ENCODE assay signal across 12 mouse cellular contexts in the genomic region with DNA sequence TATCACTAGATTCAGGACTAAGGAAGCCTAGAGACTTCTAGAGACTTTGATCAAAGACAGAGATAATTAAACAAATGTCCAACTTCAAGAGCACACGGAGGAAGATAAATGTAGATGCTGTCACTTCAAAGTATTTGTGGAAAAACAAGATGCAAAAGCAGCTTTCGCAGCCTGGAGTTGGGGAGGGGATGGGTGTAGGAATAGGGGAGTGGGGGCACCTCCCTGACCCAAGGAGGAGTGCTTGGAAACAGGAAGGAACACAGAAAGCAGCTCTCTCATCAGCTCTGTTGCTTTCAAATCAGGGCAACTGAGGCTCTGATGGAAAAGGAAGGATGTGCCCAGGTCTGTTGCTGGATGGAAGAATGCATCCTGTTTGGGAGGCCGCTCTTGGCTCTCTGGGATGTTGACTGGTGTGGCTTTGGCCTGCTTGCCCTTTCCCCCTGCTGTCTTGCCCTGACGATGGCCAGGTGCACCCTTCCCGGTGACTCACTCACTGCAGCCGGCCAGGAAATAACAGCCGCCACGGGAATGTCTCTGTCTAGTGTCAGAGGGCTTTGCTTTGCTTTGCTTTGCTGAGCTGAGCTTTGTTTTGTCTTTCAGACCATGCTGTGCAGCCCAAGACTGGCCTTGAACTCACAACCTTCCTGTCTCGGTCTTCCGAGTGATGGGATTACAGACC. TPM values are rescaled to one million over a fixed set of nuclear protein-coding genes. Genes with fewer than 3 reads are reported as not detected.
DNase-seq lines count a peak whose midpoint lies in the region; ATAC-seq lines count a peak whose summit lies in the region.
"Had no signal": no experiment of that assay in that cellular context is flagged by ENCODE, and none has a peak within 500 bp of the region (broad histone marks: within the 10 kb centered on the region; RNA-seq: fewer than 3 reads in every experiment).

No protein-coding gene starts in this region.

- H3K9ac ChIP-seq in hindbrain, embryonic 15.5 days, result no peak overlapping the region
- no peak overlapping the region for H3K9ac ChIP-seq in hindbrain, embryonic 12.5 days
- no peak overlapping the region for H3K9ac ChIP-seq in heart, embryonic 16.5 days (ENCODE audit: low read length)
- H3K9ac ChIP-seq: forebrain, embryonic 13.5 days; limb, embryonic 15.5 days had no signal

- no peak overlapping the region for H3K4me3 ChIP-seq in hindbrain, embryonic 15.5 days
- H3K4me3 ChIP-seq in hindbrain, embryonic 12.5 days, result no peak overlapping the region
- H3K4me3 ChIP-seq in heart, embryonic 16.5 days (ENCODE audit: low read length), result no peak overlapping the region
- H3K4me3 ChIP-seq: forebrain, embryonic 13.5 days; limb, embryonic 15.5 days had no signal

- H3K9me3 ChIP-seq in hindbrain, embryonic 15.5 days, result no peaks in the 10 kb centered on the region
- H3K9me3 ChIP-seq in hindbrain, embryonic 12.5 days (replicated peaks), result no peaks in the 10 kb centered on the region
- H3K9me3 ChIP-seq in heart, embryonic 16.5 days (replicated peaks; ENCODE audit: control insufficient read depth, low read length), result no peaks in the 10 kb centered on the region
- H3K9me3 ChIP-seq: forebrain, embryonic 13.5 days; limb, embryonic 15.5 days had no signal

- peak; percentile 40 for DNase-seq in ovary, adult 18-20 months (ENCODE audit: low spot score)
- DNase-seq in ovary, postnatal 10 days (ENCODE audit: low spot score), result no peak
- peak; percentile 64 for DNase-seq in yolk sac, embryonic 10.5 days (ENCODE audit: low spot score)
- no peak for DNase-seq in c-Kit-positive CD71-positive TER-119-positive erythroid progenitor cells, embryonic 14.5 days (ENCODE audit: low spot score)
- DNase-seq: cerebellum, postnatal 14 days; spleen, adult 18-20 months had no signal

- WGBS in hindbrain, embryonic 15.5 days, result 56% methylated on average over 10 of the region's 10 CpGs
- WGBS in hindbrain, embryonic 12.5 days, result 53% methylated on average over 10 of the region's 10 CpGs
- 43% methylated on average over 10 of the region's 10 CpGs for WGBS in heart, embryonic 16.5 days

- no peaks in the 10 kb centered on the region for H3K36me3 ChIP-seq in hindbrain, embryonic 15.5 days
- no peaks in the 10 kb centered on the region for H3K36me3 ChIP-seq in hindbrain, embryonic 12.5 days
- no peaks in the 10 kb centered on the region for H3K36me3 ChIP-seq in heart, embryonic 16.5 days (ENCODE audit: control insufficient read depth, insufficient read depth)
- H3K36me3 ChIP-seq: limb, embryonic 15.5 days had no signal

- H3K27ac ChIP-seq in hindbrain, embryonic 15.5 days (replicated peaks), result peak overlapping the region; percentile 42
- no peak overlapping the region for H3K27ac ChIP-seq in hindbrain, embryonic 12.5 days
- H3K27ac ChIP-seq in heart, embryonic 16.5 days (ENCODE audit: low read length), result peak overlapping the region; percentile 74
- H3K27ac ChIP-seq: forebrain, embryonic 13.5 days; limb, embryonic 15.5 days had no signal

- H3K4me2 ChIP-seq in hindbrain, embryonic 15.5 days, result no peak overlapping the region
- H3K4me2 ChIP-seq in hindbrain, embryonic 12.5 days (replicated peaks), result no peak overlapping the region
- 0 out of 2 replicates have a peak overlapping the region, but pooled peaks have one; percentile 3 for H3K4me2 ChIP-seq in heart, embryonic 16.5 days (ENCODE audit: low read depth, low read length)
- H3K4me2 ChIP-seq: forebrain, embryonic 13.5 days; limb, embryonic 15.5 days had no signal

- H3K4me1 ChIP-seq in hindbrain, embryonic 15.5 days (replicated peaks), result peaks cover 21% of the 10 kb centered on the region
- peaks cover 12% of the 10 kb centered on the region for H3K4me1 ChIP-seq in hindbrain, embryonic 12.5 days
- H3K4me1 ChIP-seq in heart, embryonic 16.5 days (ENCODE audit: control insufficient read depth, insufficient read depth, low read length), result peaks cover 19% of the 10 kb centered on the region

- H3K27me3 ChIP-seq in hindbrain, embryonic 15.5 days, result no peaks in the 10 kb centered on the region
- H3K27me3 ChIP-seq in hindbrain, embryonic 12.5 days, result 0 out of 2 replicates have a peak, but pooled peaks cover 3% of the 10 kb centered on the region
- 0 out of 2 replicates have a peak, but pooled peaks cover under 1% of the 10 kb centered on the region for H3K27me3 ChIP-seq in heart, embryonic 16.5 days (ENCODE audit: control insufficient read depth, insufficient read depth, low read length)
- H3K27me3 ChIP-seq: forebrain, embryonic 13.5 days; limb, embryonic 15.5 days had no signal

- no peak for ATAC-seq in hindbrain, embryonic 15.5 days (ENCODE audit: low FRiP score, low read depth)
- no peak for ATAC-seq in hindbrain, embryonic 12.5 days (ENCODE audit: low FRiP score)
- peak; percentile 43; the same call in 1 of the 2 replicates for ATAC-seq in heart, embryonic 16.5 days (replicated peaks; ENCODE audit: extremely low read depth, insufficient read depth, low FRiP score)
- ATAC-seq: forebrain, embryonic 13.5 days; inflammation-experienced regulatory T-cells, adult 6 months had no signal

RNA-seq across cellular contexts. Expression of a gene that starts 23.8 kb away (rescaled TPM):
- 20.2 and 20.8 TPM in 2 replicates for polyA plus RNA-seq in hindbrain, embryonic 15.5 days (2015; fragmentation: Nextera tagmentation; extraction: Ambion mirVana)
- polyA plus RNA-seq in hindbrain, embryonic 12.5 days (2016; fragmentation: Nextera tagmentation; extraction: Ambion mirVana), result 38.8 and 41.4 TPM in 2 replicates
- polyA plus RNA-seq in heart, embryonic 16.5 days (2015; fragmentation: Nextera tagmentation; extraction: Ambion mirVana), result 16.7 and 16.9 TPM in 2 replicates

Comparison
In these comparisons a context has a peak if more than half of its experiments do, and no peak if none do; other contexts are left out.
1. DNase-seq: peak in ovary, adult 18-20 months (single experiment) and yolk sac, embryonic 10.5 days (single experiment); none in ovary, postnatal 10 days (single experiment) and c-Kit-positive CD71-positive TER-119-positive erythroid progenitor cells, embryonic 14.5 days (single experiment).